Mouse (Mus musculus) v-Abl transformed pro-B cells (cell line): ENCODE measurements around the gene Ttc28.

Experiments used
- in situ Hi-C, 2 experiments: fragments of 400-800 bp; cut with MboI; formaldehyde crosslinking; loops; one replicate each; pipeline ENCODE4 v1.15.1; 2025; ENCODE audit not compliant: unreplicated experiment in 2 of 2

Ttc28 gene

GRCm38 (mm10) chr5:111297801-111298200 lies 418.2 kb downstream of the Ttc28 start:
- in situ Hi-C loops: loop anchor here in 1 of 2 experiments (25.0 kb wide), 1 partner anchor 390 kb away; no protein-coding TSS in a partner anchor

GRCm38 (mm10) chr5:111298706-111299105 lies 419.1 kb downstream of the Ttc28 start:
- in situ Hi-C loops: loop anchor here in 1 of 2 experiments (25.0 kb wide), 1 partner anchor 389 kb away; no protein-coding TSS in a partner anchor

- in situ Hi-C loops: no loop called here
Measured at GRCm38 (mm10) chr5:111300776-111301175, 421.2 kb downstream of the Ttc28 start.

DNA sequence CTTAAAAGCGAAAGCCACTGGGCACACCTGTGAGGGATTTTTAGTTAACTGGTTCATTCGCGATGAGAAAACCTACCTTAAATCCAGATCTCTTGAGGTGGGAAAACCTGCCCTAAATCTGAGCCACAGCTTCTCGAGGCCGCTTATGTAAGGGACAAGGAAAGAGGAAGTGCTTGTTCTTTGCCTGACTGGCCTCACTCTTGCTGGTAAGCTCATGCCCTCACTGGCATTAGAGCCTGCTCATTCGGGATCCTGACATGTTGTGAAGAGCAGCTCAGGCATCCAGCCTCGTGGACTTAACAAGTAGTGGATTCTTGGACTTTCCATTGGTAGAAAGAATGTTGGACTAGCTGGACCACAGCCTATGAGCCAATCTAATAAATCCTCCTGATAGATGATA lies 422.1 kb downstream of the Ttc28 start:
- in situ Hi-C loops: no loop called here

GRCm38 (mm10) chr5:111304730-111305129 lies 425.1 kb downstream of the Ttc28 start:
- in situ Hi-C loops: no loop called here

DNA sequence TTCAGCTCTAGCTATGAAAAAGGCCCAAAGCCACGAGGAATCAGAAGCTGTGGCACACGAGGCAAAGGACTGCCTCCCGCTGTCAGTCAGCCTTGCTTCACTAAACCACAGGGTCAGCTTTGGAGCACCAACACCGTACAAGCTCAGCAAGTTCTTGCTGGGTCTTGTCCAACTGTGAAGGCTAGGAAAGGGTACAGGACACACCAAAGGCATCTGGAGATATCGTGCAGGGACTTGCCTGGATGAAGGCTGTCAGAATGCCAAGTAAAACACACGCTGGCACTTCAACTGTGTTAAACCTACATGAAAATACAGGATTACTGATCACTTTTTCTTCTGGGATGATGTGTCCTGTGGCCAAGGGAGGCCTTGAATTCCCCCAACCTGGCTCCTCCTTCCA lies 430.6 kb downstream of the Ttc28 start:
- in situ Hi-C loops: no loop called here

GRCm38 (mm10) chr5:111313833-111314232 lies 434.2 kb downstream of the Ttc28 start:
- in situ Hi-C loops: no loop called here

- in situ Hi-C loops: no loop called here
Measured at GRCm38 (mm10) chr5:111315061-111315460, 435.5 kb downstream of the Ttc28 start.

- in situ Hi-C loops: no loop called here
Measured at GRCm38 (mm10) chr5:111317526-111317925, 437.9 kb downstream of the Ttc28 start.

DNA sequence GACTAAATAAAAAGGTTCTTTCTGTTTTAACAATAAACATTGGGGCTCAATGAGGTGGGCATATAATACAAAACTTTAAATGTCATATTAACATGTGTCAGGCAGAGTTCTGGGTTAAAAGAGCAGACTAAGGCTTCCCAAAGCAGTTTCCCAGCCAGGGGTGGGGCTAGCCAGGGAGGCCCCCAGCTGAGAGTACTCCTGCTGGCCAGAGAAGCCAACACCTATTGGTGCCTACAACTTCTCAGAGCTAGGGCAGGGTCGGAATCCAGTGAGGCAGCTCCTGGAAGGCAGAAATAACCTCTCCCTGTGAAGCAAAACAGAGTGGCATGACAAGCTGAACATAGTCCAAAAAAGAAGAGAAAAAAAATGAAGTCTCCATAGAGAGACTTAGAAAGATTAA lies 439.3 kb downstream of the Ttc28 start:
- in situ Hi-C loops: no loop called here

DNA sequence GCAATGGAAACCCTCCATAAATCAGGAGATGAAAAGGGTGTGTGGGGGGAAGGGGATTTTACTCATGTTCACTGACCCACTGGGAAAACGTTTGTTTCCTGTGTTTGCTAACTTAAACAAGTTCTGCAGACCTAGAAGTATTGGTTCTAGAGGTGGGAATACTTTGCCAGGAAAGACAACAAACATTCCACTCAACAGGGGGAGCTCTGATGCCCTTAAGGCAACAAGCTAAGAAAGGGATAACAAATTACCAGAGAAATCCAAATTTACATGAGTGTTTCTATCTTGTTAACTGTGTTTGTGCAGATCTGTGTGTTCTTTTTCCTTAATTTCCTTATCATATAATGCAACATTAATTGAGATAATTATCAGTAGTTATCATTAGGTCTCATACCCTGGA lies 446.2 kb downstream of the Ttc28 start:
- in situ Hi-C loops: loop anchor here (5.0 to 25.0 kb wide), 2 partner anchors 679 to 1011 kb away; partner anchors contain the start of genes Hps4 (in 1 of the 2), Srrd (in 1 of the 2) and Tfip11 (in 1 of the 2)

- in situ Hi-C loops: loop anchor here (5.0 to 25.0 kb wide), 2 partner anchors 680 to 1010 kb away; partner anchors contain the start of genes Hps4 (in 1 of the 2), Srrd (in 1 of the 2) and Tfip11 (in 1 of the 2)
Measured at GRCm38 (mm10) chr5:111327420-111327819, 447.8 kb downstream of the Ttc28 start.

DNA sequence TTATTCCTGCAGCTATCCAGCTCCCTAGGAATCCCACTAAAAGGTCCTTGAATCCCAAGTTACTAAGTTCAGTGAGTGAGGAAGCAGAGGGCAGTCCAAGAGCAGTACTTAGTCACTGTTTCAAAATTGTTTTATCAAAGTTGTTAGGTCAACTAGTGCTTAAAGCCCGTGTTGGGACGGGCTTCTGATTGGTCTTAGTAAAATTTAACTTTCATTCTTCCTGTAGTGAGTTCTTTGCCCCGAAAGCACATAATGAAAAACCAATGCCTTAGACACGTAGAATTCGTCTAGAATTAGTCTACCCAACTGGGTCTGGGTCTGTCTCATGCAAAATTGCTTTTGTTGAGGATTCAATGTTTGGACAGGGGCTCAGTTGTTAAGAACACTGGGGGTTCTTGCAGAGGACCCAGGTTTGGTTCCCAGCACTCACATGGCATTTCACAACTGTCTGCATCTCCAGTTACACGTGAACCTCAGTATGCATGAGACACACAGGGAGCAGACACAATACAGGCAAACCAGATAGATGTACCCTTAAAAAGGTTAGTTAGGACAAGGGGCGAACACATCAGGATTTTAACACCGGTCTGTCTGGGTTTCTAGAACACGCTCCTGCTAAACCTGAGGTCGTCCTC lies 450.3 kb downstream of the Ttc28 start:
- in situ Hi-C loops: loop anchor here (5.0 to 25.0 kb wide), 5 partner anchors 535 to 1007 kb away; partner anchors contain the start of genes Hps4 (in 1 of the 2), Pus1 (in 1 of the 2), Srrd (in 1 of the 2) and Tfip11 (in 1 of the 2)

- in situ Hi-C loops: loop anchor here (10.0 to 25.0 kb wide), 4 partner anchors 536 to 1007 kb away; partner anchors contain the start of genes Hps4 (in 1 of the 2), Pus1 (in 1 of the 2), Srrd (in 1 of the 2) and Tfip11 (in 1 of the 2)
Measured at GRCm38 (mm10) chr5:111330417-111331098, 451.0 kb downstream of the Ttc28 start, which contains the start of gene Pitpnb. Pitpnb (plus strand) TSS chr5:111330763.

DNA sequence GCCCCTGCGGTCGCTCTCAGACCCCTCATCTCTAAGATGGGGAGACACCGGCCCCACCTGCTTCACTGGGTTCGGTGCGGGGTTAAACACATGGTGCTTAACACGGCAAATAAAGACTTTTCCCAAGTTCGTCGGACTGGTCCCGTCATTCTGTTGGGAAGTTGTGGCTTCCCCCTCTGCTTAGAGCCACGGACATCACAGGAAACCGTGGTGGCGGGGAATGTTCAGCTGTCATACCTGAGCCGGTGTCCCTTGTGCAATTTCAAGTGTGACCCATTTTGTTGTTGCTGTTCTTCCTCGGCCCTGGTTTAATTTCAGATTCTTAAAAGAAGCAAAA lies 451.5 kb downstream of the Ttc28 start:
- in situ Hi-C loops: loop anchor here (10.0 to 25.0 kb wide), 4 partner anchors 536 to 1006 kb away; partner anchors contain the start of genes Hps4 (in 1 of the 2), Pus1 (in 1 of the 2), Srrd (in 1 of the 2) and Tfip11 (in 1 of the 2)

DNA sequence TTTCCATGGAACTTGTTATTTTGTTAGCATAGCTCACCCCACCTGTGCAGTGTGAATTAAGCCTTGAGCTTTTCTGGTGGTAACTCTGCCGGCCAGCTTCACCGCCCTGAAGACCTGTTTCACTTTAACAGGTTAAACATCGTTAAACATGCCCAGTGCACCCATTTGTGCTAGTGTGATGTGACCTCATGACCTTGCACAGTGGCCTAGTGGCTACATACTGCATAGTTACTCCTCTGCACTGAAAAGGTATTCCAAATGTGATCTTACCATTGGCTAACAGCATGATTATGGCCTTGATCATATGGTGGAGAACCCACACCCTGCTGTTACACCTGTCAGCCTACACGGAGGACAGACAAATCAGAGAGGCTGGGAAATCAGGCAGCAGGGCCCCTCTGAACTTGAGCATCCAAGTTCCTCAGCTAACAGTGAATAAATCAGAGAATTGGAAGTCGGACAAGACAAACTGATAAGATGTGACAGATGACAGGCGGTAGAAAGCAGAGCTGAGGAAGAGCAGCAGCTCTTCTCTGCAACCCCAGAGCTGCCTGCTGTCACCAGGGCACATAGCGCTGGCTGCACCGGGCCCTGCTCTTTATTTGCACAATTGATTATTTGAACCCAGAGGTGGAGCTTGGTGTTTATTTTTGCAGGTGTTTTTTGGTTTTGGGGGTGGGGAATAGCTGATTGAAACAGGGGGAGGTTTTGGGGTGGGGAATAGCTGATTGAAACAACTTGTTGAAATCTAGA lies 456.5 kb downstream of the Ttc28 start:
- in situ Hi-C loops: loop anchor here (5.0 to 25.0 kb wide), 5 partner anchors 64 to 1001 kb away; partner anchors contain the start of genes Hps4 (in 1 of the 2), Pus1 (in 1 of the 2), Srrd (in 1 of the 2) and Tfip11 (in 1 of the 2)
